Mouse (Mus musculus): ENCODE data around the gene Sez6. TPM values are rescaled to one million over a fixed set of nuclear protein-coding genes. Genes with fewer than 3 reads are reported as not detected.

Sez6 gene
- polyA plus RNA-seq, 1 experiment: not detected

GRCm38 (mm10) chr11:77983937-77984835 is 53.6 kb downstream of the Sez6 start:
- Histone ChIP-seq H3K9me3 (no peaks in the 10 kb centered on the region), H3K4me3 (replicated peaks) (peak overlapping the region; percentile 98), H3K36me3 (replicated peaks; ENCODE audit: low read length) (peaks cover 35% of the 10 kb centered on the region), H3K4me1 (peaks cover 41% of the 10 kb centered on the region), H3K27me3 (replicated peaks) (no peaks in the 10 kb centered on the region)
- TF ChIP-seq GATA1 (IDR thresholded peaks at IDR 0.05; ENCODE audit: borderline replicate concordance, low read length): no peak
- TF ChIP-seq FLI1 (IDR thresholded peaks at IDR 0.05; ENCODE audit: low read length): no peak

- peak overlapping the region; percentile 98 for H3K4me3 ChIP-seq (replicated peaks)
- TF ChIP-seq FLI1 (IDR thresholded peaks at IDR 0.05; ENCODE audit: low read length) (no peak), GATA1 (IDR thresholded peaks at IDR 0.05; ENCODE audit: borderline replicate concordance, low read length) (no peak)
- H3K36me3 ChIP-seq (replicated peaks; ENCODE audit: low read length): peaks cover 42% of the 10 kb centered on the region
- H3K9me3 ChIP-seq: no peaks in the 10 kb centered on the region
- peaks cover 42% of the 10 kb centered on the region for H3K4me1 ChIP-seq
- H3K27me3 ChIP-seq (replicated peaks): no peaks in the 10 kb centered on the region
These were observed 54.2 kb downstream of the Sez6 start for GRCm38 (mm10) chr11:77984836-77985231.

DNA sequence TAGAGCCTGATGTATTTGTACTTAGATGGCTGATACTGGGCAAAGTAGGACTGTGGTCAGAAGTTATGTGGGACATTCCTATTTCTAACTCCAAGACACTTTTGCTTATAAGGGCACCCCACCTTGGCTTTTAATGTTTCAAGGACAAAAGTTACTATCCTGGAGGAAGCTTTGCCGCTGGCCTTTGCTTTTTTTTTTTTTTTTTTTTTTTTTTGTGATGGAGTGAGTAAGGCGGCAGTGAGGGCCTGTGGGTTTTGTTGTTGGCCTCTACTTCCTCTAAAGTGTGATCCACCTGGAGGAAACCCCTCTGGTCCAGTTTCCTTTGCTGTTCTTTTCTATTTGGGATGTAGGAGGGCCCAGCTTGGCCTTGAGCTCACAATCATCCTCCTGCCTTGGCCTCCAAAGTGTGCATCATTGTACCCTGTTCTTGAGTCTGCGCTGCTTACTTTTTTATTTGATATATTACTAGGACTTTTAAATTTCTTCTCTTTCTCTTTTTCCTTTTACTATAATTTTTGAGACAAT is 55.0 kb downstream of the Sez6 start:
- no peak for TF ChIP-seq GATA1 (IDR thresholded peaks at IDR 0.05; ENCODE audit: borderline replicate concordance, low read length)
- no peak for TF ChIP-seq FLI1 (IDR thresholded peaks at IDR 0.05; ENCODE audit: low read length)
- no peaks in the 10 kb centered on the region for H3K9me3 ChIP-seq
- peaks cover 48% of the 10 kb centered on the region for H3K36me3 ChIP-seq (replicated peaks; ENCODE audit: low read length)
- H3K27me3 ChIP-seq (replicated peaks): no peaks in the 10 kb centered on the region
- peak overlapping the region; percentile 98 for H3K4me3 ChIP-seq (replicated peaks)
- peaks cover 38% of the 10 kb centered on the region for H3K4me1 ChIP-seq

- Histone ChIP-seq H3K9me3 (no peaks in the 10 kb centered on the region), H3K27me3 (replicated peaks) (no peaks in the 10 kb centered on the region), H3K36me3 (replicated peaks; ENCODE audit: low read length) (peaks cover 77% of the 10 kb centered on the region), H3K4me1 (peaks cover 28% of the 10 kb centered on the region), H3K4me3 (replicated peaks) (no peak overlapping the region)
- no peak for TF ChIP-seq FLI1 (IDR thresholded peaks at IDR 0.05; ENCODE audit: low read length)
These were observed 58.6 kb downstream of the Sez6 start for GRCm38 (mm10) chr11:77989071-77989690.

GRCm38 (mm10) chr11:77995556-77995955 is 65.0 kb downstream of the Sez6 start:
- Histone ChIP-seq H3K4me1 (peaks cover 12% of the 10 kb centered on the region; the same call in 1 of the 2 replicates), H3K27me3 (replicated peaks) (no peaks in the 10 kb centered on the region), H3K9me3 (no peaks in the 10 kb centered on the region), H3K4me3 (replicated peaks) (no peak overlapping the region), H3K36me3 (replicated peaks; ENCODE audit: low read length) (peaks cover 82% of the 10 kb centered on the region)
- no peak for TF ChIP-seq GATA1 (IDR thresholded peaks at IDR 0.05; ENCODE audit: borderline replicate concordance, low read length)
- no peak for TF ChIP-seq FLI1 (IDR thresholded peaks at IDR 0.05; ENCODE audit: low read length)

GRCm38 (mm10) chr11:78006446-78006845 is 75.8 kb downstream of the Sez6 start:
- H3K4me3 ChIP-seq (replicated peaks): no peak overlapping the region
- TF ChIP-seq GATA1 (IDR thresholded peaks at IDR 0.05; ENCODE audit: borderline replicate concordance, low read length) (no peak), FLI1 (IDR thresholded peaks at IDR 0.05; ENCODE audit: low read length) (no peak)
- H3K4me1 ChIP-seq: peaks cover 43% of the 10 kb centered on the region
- H3K9me3 ChIP-seq: no peaks in the 10 kb centered on the region
- H3K27me3 ChIP-seq (replicated peaks): no peaks in the 10 kb centered on the region
- peaks cover 91% of the 10 kb centered on the region for H3K36me3 ChIP-seq (replicated peaks; ENCODE audit: low read length)

- Histone ChIP-seq H3K4me3 (replicated peaks) (no peak overlapping the region), H3K9me3 (no peaks in the 10 kb centered on the region), H3K27me3 (replicated peaks) (no peaks in the 10 kb centered on the region), H3K4me1 (no peaks in the 10 kb centered on the region), H3K36me3 (replicated peaks; ENCODE audit: low read length) (peaks cover 98% of the 10 kb centered on the region)
- no peak for TF ChIP-seq GATA1 (IDR thresholded peaks at IDR 0.05; ENCODE audit: borderline replicate concordance, low read length)
- TF ChIP-seq FLI1 (IDR thresholded peaks at IDR 0.05; ENCODE audit: low read length): no peak
These were observed 89.1 kb downstream of the Sez6 start for GRCm38 (mm10) chr11:78019676-78020075.

- Histone ChIP-seq H3K27me3 (replicated peaks) (no peaks in the 10 kb centered on the region), H3K9me3 (no peaks in the 10 kb centered on the region), H3K4me3 (replicated peaks) (no peak overlapping the region), H3K4me1 (peaks cover 1% of the 10 kb centered on the region; the same call in 1 of the 2 replicates), H3K36me3 (replicated peaks; ENCODE audit: low read length) (peaks cover 96% of the 10 kb centered on the region)
- TF ChIP-seq FLI1 (IDR thresholded peaks at IDR 0.05; ENCODE audit: low read length): no peak
- TF ChIP-seq GATA1 (IDR thresholded peaks at IDR 0.05; ENCODE audit: borderline replicate concordance, low read length): no peak
These were observed 93.0 kb downstream of the Sez6 start for GRCm38 (mm10) chr11:78023607-78024006.

Other genes starting within 250 kb of the Sez6 start
- gene Nufip2, start 244.6 kb upstream of the Sez6 start, polyA plus RNA-seq (2012; ENCODE audit: insufficient read depth, low replicate concordance): 8.0 and 25.8 TPM in 2 replicates
- not detected in 2 replicates for gene Cryba1, start 205.5 kb upstream of the Sez6 start, polyA plus RNA-seq (2012; ENCODE audit: insufficient read depth, low replicate concordance)
- gene Myo18a, start 167.6 kb upstream of the Sez6 start, polyA plus RNA-seq (2012; ENCODE audit: insufficient read depth, low replicate concordance): 6.7 and 20.0 TPM in 2 replicates
- not detected in 2 replicates for gene Gm10277, start 143.1 kb upstream of the Sez6 start, polyA plus RNA-seq (2012; ENCODE audit: insufficient read depth, low replicate concordance)
- not detected in 2 replicates for gene Pipox, start 36.7 kb upstream of the Sez6 start, polyA plus RNA-seq (2012; ENCODE audit: insufficient read depth, low replicate concordance)
- gene Phf12, start 52.0 kb downstream of the Sez6 start, polyA plus RNA-seq (2012; ENCODE audit: insufficient read depth, low replicate concordance): 75.4 and 178 TPM in 2 replicates
- 5.9 and 7.0 TPM in 2 replicates for gene Dhrs13, start 101.5 kb downstream of the Sez6 start, polyA plus RNA-seq (2012; ENCODE audit: insufficient read depth, low replicate concordance)
- gene Flot2, start 107.1 kb downstream of the Sez6 start, polyA plus RNA-seq (2012; ENCODE audit: insufficient read depth, low replicate concordance): 2.2 and 9.5 TPM in 2 replicates
- 1.6 TPM in 1 of 2 replicates, not detected in the other for gene Eral1, start 149.6 kb downstream of the Sez6 start, polyA plus RNA-seq (2012; ENCODE audit: insufficient read depth, low replicate concordance)
- 32.0 and 49.0 TPM in 2 replicates for gene Fam222b, start 163.9 kb downstream of the Sez6 start, polyA plus RNA-seq (2012; ENCODE audit: insufficient read depth, low replicate concordance)
- 4.8 and 6.3 TPM in 2 replicates for gene Traf4, start 234.8 kb downstream of the Sez6 start, polyA plus RNA-seq (2012; ENCODE audit: insufficient read depth, low replicate concordance)
- gene Nek8, start 245.9 kb downstream of the Sez6 start, polyA plus RNA-seq (2012; ENCODE audit: insufficient read depth, low replicate concordance): 1.3 and 2.2 TPM in 2 replicates
- 35.9 and 67.9 TPM in 2 replicates for gene Tlcd1, start 245.9 kb downstream of the Sez6 start, polyA plus RNA-seq (2012; ENCODE audit: insufficient read depth, low replicate concordance)